Mouse (Mus musculus) heart, postnatal 4 days (tissue): Measurements from ENCODE around the gene Rnf43. TPM values are rescaled to one million over a fixed set of nuclear protein-coding genes. Genes with fewer than 3 reads are reported as not detected.

ENCODE experiments used
- DNase-seq: peaks from one replicate; pipeline ENCODE4 v3.0.0; 2021
- total RNA-seq, 2 experiments: library from RNA; stranded (reverse); gene quantifications; 2 replicates each; pipeline ENCODE4 v1.2.3; 2021

The Rnf43 gene
- total RNA-seq, 2 experiments from 2014 or later: 0.36 to 0.95 TPM

DNA sequence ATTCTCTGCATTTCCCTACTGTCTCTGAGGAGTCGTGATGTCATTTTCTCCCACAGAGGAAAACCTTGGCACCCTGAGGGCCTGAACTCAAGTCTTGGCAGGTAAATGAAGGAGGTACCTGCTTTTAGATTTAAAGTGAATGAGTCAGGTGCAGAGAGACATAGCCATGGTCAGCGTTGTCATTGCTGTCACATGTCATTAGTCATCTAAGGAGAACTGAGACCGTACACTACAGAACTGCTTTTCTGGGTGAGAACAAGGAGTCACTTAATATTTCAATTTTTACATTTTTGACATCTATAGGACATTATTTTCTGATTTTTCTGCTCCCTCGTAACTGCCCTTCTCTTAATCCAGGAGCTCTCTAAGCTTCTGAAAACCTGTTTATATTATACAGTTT, 16.0 kb downstream of the Rnf43 start:
- DNase-seq: no peak

GRCm38 (mm10) chr11:87678976-87679375, 16.5 kb downstream of the Rnf43 start:
- DNase-seq: no peak

DNA sequence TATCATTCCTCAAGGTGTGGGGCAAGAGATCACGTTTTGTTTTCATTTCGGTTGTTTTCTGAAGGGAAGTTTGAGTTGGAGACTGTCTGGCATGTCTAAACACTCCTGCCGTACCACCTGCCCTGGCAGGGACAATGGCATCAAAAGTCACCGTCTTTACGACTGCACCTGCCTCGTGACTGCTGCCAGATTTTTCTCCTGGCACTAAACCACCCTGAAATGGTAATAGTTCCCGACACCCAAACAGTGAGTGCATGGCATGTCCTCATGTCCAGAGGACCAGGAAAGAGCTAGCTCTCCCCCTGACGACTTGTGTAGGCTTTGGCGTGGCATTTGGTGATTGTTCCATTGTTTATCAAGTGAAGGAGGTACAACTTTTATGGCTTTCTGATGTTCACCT, 18.3 kb downstream of the Rnf43 start:
- DNase-seq: no peak

DNA sequence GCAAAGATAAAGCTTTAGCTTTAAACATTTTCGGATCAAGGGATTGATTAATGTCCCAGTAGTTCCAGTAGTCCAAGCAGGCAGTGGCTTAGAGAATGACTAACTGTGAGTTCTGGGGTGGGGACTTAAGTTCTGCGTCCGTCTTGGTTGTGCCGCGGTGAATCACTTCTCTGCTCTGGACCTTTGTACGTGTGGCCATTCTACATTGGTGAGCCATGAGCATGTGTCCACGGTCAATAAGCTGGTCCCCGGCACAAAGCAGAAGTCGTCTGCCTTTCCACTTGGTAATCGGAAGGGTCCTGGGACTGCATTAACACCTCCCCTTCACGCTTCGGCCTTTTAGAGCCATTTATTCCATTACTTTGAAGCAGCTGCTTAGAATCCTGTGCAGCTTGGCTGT, 19.6 kb downstream of the Rnf43 start:
- no peak for DNase-seq

- no peak for DNase-seq
These were observed 20.5 kb downstream of the Rnf43 start for GRCm38 (mm10) chr11:87682838-87683571.

DNA sequence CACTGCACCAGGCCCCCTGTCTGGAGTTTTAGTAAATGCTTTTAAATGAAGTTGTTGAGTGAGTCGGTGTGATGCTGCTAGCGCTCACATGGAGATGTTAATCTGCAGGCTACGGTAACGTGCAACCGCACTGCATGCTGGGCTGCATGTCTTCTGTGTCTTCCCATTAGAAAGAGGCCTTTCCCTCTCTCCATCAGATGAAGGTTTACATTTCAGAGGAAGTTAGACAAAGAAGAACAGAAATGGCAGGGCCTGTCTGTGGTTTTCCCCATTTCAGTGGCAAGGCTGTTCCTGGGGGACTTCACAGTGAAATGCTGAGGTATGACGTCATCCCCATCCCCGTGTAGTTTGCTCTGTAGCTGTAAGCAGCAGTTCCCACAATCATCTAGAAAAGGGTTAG, 23.9 kb downstream of the Rnf43 start:
- DNase-seq: no peak

GRCm38 (mm10) chr11:87687246-87688225, 25.0 kb downstream of the Rnf43 start:
- DNase-seq: no peak

- no peak for DNase-seq
These were observed 26.1 kb downstream of the Rnf43 start for GRCm38 (mm10) chr11:87688478-87689203.

- peak; percentile 16 for DNase-seq
These were observed 26.9 kb downstream of the Rnf43 start for GRCm38 (mm10) chr11:87689402-87689808.

GRCm38 (mm10) chr11:87690054-87690740, 27.7 kb downstream of the Rnf43 start:
- DNase-seq: no peak

GRCm38 (mm10) chr11:87697131-87697682, 34.7 kb downstream of the Rnf43 start:
- no peak for DNase-seq

DNA sequence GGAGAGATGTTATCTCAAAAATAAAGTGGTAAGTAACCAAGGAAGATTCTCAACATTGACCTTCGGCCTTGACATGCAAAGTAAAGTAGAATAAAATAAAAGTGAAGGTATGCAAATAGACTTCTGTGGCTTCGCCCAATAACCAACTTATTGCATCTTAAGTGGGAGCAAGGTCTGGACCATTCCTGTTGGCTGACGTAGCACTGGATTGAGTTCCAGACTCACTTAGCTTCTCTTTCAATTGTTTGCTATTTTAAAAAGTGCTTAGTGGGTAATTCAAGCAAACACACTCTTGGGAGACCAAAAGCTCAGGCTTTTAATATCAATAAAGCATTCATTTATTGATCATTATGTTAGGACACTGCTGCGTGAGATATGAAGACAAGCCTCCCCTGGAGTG, 35.6 kb downstream of the Rnf43 start:
- DNase-seq: no peak

DNA sequence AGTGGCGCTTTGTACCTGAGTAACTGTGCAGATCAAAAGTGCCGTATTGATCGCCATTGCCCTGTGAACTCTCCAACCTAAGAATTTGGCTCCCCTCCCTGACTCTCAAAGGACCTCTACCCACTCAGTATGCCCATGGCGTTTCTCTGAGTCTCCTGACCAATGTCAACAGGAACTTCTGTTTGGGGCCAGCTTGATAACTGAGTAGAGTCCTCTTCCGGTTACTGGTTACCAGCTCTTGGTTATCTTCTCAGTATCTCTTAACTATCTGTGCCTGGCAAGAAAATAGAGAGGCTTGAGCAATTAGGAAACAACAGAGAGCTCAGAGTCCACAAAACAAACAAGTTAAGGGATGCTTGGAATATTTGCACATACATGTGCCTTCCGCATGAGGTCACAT, 38.6 kb downstream of the Rnf43 start:
- no peak for DNase-seq

DNA sequence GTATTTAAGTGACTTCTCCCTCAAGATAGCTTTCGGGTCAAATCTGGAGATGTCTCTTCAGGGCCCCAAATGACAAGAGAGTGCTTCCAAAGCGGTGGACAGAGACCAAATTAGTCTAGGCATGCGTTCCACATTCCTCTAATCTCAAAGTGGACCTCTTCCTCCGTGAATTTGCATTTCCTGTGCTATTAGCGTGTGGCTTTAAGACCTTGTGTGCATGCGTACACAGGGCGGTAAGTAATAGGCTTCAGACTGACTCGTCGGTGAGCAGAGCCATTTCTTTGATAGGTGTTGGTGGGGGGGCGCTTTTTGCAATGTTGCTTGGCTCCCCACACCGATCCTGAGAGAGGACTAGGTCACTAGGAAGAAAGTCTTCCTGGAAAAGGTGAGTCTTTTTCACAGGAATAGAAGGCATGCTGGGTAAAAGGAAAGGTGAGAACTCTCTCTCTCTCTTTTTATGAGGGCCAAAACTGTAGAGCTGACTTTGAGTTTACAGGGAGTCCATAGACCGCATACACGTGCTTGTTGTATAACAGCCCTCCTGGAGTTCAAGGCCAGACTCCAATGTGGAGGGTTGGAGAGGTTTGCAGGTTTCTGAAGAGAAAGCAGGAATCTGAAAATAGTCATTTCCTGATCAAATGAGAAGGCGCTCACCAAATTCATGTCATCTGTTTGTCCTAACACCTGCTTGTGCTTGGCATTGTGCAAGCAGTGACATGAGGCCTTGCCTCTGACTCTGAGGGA, 39.5 kb downstream of the Rnf43 start:
- DNase-seq: no peak

- no peak for DNase-seq
These were observed 41.1 kb downstream of the Rnf43 start for GRCm38 (mm10) chr11:87703654-87704053.

DNA sequence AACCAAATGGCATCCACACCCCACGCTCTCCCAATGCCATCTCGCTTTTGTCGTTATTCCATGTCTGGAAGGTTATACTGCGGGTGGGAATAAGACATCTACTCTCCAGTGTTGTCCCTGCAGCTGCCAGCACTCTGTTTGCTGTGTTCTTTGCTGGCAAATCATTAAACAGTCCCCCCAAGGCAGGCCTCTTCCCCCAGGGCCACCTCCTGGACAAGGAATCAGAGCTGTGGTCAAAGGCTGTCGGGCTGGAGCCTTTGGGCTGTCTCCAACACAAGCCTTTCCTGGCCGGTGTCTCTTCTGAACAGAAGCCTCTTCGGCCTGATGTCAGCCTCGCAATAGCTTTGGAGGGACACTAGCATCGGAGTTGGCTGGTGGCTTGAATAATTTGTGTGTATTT, 41.8 kb downstream of the Rnf43 start:
- no peak for DNase-seq

DNA sequence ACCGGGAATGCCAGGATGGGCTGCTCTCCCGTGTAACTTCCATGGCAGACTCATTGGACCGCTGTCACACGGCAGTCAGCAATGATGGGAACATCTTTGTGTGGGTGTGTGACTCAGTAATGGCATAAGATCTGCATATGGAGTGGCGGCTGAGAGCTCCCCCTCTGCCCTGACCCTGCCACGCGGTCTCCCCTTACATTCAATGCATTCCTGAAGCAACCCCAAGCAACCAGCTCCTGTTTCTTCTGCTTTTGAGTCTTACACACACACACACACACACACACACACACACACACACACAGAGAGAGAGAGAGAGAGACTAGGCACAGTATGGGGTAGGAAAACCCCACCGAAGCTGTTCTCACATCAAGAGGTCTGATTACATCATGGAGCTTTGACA, 45.0 kb downstream of the Rnf43 start:
- no peak for DNase-seq

DNA sequence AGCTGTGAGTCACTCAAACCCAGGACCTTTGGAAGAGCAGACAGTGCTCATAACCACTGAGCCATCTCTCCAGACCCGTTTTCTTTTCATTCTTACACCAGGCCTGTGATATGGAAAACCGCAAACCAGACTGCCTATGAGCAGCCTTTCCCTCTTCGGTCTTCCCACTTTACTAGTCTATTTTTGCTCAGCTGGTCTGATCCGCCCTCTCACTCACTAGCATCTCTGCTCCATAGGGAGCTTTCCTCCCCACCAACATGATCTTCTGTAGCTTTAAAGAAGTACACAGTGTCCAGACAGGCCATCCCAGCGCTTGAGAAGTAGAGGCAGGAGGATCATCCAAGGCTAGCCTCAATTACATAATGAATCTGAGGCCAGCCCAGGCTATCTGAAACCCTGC, 46.5 kb downstream of the Rnf43 start:
- DNase-seq: no peak

DNA sequence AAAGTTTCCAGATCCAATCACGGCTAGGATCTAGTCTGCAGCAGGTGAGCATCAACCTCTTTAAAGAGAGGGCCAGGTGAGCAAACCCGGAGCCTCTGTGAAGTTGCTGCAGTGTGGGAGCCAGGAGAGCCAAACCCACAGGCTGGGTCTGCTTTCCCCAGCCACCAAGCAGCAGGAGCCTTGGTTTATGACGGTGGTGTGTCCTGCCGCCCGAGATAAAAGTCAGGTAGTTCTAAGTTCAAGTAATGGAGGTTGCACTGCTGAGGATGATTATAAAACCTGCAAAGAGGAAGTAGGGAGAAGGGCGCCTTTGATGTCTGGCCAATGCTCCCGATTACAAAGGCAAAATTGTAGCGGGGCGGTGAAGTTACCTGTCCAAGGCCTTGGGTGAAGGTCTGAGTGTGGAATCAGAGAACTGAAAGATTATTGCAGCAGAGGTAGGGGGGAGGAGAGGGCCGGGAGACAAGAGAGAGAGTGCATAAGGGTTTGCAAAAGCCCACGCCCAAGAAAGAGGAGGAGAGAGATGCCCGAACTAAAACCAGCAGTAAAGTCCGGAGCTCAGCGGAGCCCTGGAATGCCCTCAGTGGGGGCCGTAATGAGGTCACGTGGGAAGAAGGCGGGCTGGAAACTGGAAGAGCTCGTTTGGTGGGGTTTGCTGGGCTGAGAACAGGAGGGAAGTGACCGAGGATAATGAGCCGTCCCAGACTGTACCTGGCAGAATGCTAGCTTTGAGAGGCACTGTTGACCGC, 47.2 kb downstream of the Rnf43 start:
- DNase-seq: peak; percentile 19

DNA sequence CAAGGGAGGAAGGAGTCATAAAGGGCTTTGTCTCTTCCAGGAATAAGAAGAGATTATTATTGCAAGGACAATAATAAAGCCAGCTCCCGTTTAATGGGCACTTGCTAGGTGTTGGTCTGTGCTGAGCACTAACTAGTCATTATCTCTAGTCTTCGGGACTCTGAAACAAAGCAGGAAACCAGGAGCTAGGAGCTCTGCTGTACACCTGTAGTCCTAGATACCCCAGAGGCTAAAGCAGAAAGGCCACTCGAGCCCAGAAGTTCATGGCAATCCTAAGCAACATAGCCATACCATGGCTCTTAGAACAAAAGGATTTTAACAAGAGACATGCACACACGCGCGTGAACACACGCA, 47.7 kb downstream of the Rnf43 start:
- no peak for DNase-seq

- DNase-seq: no peak
These were observed 49.7 kb downstream of the Rnf43 start for GRCm38 (mm10) chr11:87712188-87712587.
